11 mouse cellular contexts compared by ENCODE assay signal in genomic region chr5:148346543-148346942, GRCm38 (mm10). TPM values are rescaled to one million over a fixed set of nuclear protein-coding genes. Genes with fewer than 3 reads are reported as not detected.
DNase-seq lines count a peak whose midpoint lies in the region; ATAC-seq and TF ChIP-seq lines count a peak whose summit lies in the region.
"Had no signal": no experiment of that assay in that cellular context is flagged by ENCODE, and none has a peak within 500 bp of the region (broad histone marks: within the 10 kb centered on the region; RNA-seq: fewer than 3 reads in every experiment).

No protein-coding gene starts in this region.

- H3K27me3 ChIP-seq in forebrain, embryonic 14.5 days (replicated peaks; ENCODE audit: control insufficient read depth, insufficient read depth, low read length) = no peaks in the 10 kb centered on the region
- no peaks in the 10 kb centered on the region for H3K27me3 ChIP-seq in forebrain, embryonic 12.5 days
- no peaks in the 10 kb centered on the region for H3K27me3 ChIP-seq in lung, embryonic 14.5 days (ENCODE audit: insufficient read depth, low read length)

- 73% methylated on average over 8 of the region's 8 CpGs for WGBS in forebrain, embryonic 14.5 days
- WGBS in forebrain, embryonic 12.5 days = 79% methylated on average over 8 of the region's 8 CpGs
- 88% methylated on average over 8 of the region's 8 CpGs for WGBS in lung, embryonic 14.5 days

- no peak overlapping the region for H3K4me3 ChIP-seq in forebrain, embryonic 14.5 days (ENCODE audit: low read depth, low read length)
- no peak overlapping the region for H3K4me3 ChIP-seq in forebrain, embryonic 12.5 days (replicated peaks)
- H3K4me3 ChIP-seq in lung, embryonic 14.5 days (ENCODE audit: low read depth, low read length) = no peak overlapping the region

- TF ChIP-seq CTCF in lung, embryonic 14.5 days (IDR thresholded peaks at IDR 0.05; ENCODE audit: low read depth) = peak; percentile 49; the same call in 1 of the 2 replicates

- no peak overlapping the region for H3K4me2 ChIP-seq in forebrain, embryonic 14.5 days (ENCODE audit: low read length)
- no peak overlapping the region for H3K4me2 ChIP-seq in forebrain, embryonic 12.5 days
- H3K4me2 ChIP-seq in lung, embryonic 14.5 days = no peak overlapping the region

- no peaks in the 10 kb centered on the region; the same call in 1 of the 2 replicates for H3K36me3 ChIP-seq in forebrain, embryonic 14.5 days (ENCODE audit: control insufficient read depth, insufficient read depth, low read length)
- H3K36me3 ChIP-seq in forebrain, embryonic 12.5 days (replicated peaks) = peaks cover 12% of the 10 kb centered on the region
- no peaks in the 10 kb centered on the region for H3K36me3 ChIP-seq in lung, embryonic 14.5 days (ENCODE audit: insufficient read depth)

- no peak for ATAC-seq in forebrain, embryonic 14.5 days
- no peak for ATAC-seq in forebrain, embryonic 12.5 days (ENCODE audit: low FRiP score)
- ATAC-seq in lung, embryonic 14.5 days (ENCODE audit: insufficient read depth) = no peak

- no peak overlapping the region for H3K9ac ChIP-seq in forebrain, embryonic 14.5 days (ENCODE audit: low read length)
- no peak overlapping the region for H3K9ac ChIP-seq in forebrain, embryonic 12.5 days
- no peak overlapping the region for H3K9ac ChIP-seq in lung, embryonic 14.5 days

- peak; percentile 16 for DNase-seq in forebrain, embryonic 14.5 days (ENCODE audit: low spot score)
- peak; percentile 12 for DNase-seq in lung, embryonic 14.5 days
- no peak for DNase-seq in lung, postnatal 4 days
- DNase-seq in NIH3T3 (ENCODE audit: low read depth) = peak; percentile 24
- DNase-seq in naive thymus-derived CD4-positive, alpha-beta T cell, adult 2 months (ENCODE audit: low read depth) = peak; percentile 43
- DNase-seq in left cerebral cortex, adult 18-20 months (ENCODE audit: low spot score in 2 of 2) = no peak
- DNase-seq in spleen, postnatal 10 days (ENCODE audit: low spot score in 2 of 2) = no peak
- DNase-seq: heart, postnatal 10 days; left cerebral cortex, postnatal 4 days; right cerebral cortex, postnatal 4 days had no signal

- H3K4me1 ChIP-seq in forebrain, embryonic 14.5 days (ENCODE audit: control insufficient read depth, insufficient read depth, low read length) = peaks cover 3% of the 10 kb centered on the region; the same call in 1 of the 2 replicates
- H3K4me1 ChIP-seq in forebrain, embryonic 12.5 days = peaks cover 8% of the 10 kb centered on the region
- H3K4me1 ChIP-seq in lung, embryonic 14.5 days (ENCODE audit: insufficient read depth) = peaks cover 12% of the 10 kb centered on the region; the same call in 1 of the 2 replicates

- H3K27ac ChIP-seq in forebrain, embryonic 14.5 days (ENCODE audit: low read depth, low read length) = no peak overlapping the region
- H3K27ac ChIP-seq in forebrain, embryonic 12.5 days = no peak overlapping the region
- no peak overlapping the region for H3K27ac ChIP-seq in lung, embryonic 14.5 days (ENCODE audit: low read depth)

- H3K9me3 ChIP-seq in forebrain, embryonic 14.5 days (replicated peaks; ENCODE audit: control insufficient read depth, low read length) = no peaks in the 10 kb centered on the region
- no peaks in the 10 kb centered on the region for H3K9me3 ChIP-seq in forebrain, embryonic 12.5 days
- no peaks in the 10 kb centered on the region for H3K9me3 ChIP-seq in lung, embryonic 14.5 days (ENCODE audit: low read depth, low read length)

RNA-seq across cellular contexts. Expression of gene Slc7a1, which starts 53.2 kb away (rescaled TPM):
- 30.0 and 44.2 TPM in 2 replicates for polyA plus RNA-seq in forebrain, embryonic 14.5 days (2014; fragmentation: Nextera tagmentation; extraction: Ambion mirVana)
- polyA plus RNA-seq in forebrain, embryonic 12.5 days (2016; fragmentation: Nextera tagmentation; extraction: Ambion mirVana) = 18.4 and 23.3 TPM in 2 replicates
- 28.9 and 31.3 TPM in 2 replicates for polyA plus RNA-seq in lung, embryonic 14.5 days (2014; fragmentation: Nextera tagmentation; extraction: Ambion mirVana)
- 10 to 100 TPM; 27.6 to 29.3 TPM for total RNA-seq in left cerebral cortex, adult 18-20 months (2021)

Comparison
In these comparisons a context has a peak if more than half of its experiments do, and no peak if none do; other contexts are left out.
1. DNase-seq: peak in forebrain, embryonic 14.5 days (single experiment), lung, embryonic 14.5 days (single experiment), NIH3T3 (single experiment) and naive thymus-derived CD4-positive, alpha-beta T cell, adult 2 months (single experiment); none in lung, postnatal 4 days (0 of 2), left cerebral cortex, adult 18-20 months (0 of 2) and spleen, postnatal 10 days (0 of 2).